Mouse (Mus musculus): ENCODE data around the gene Agpat4. TPM values are rescaled to one million over a fixed set of nuclear protein-coding genes. Genes with fewer than 3 reads are reported as not detected.

Gene Agpat4
- polyA plus RNA-seq, 1 experiment from 2014 or later: 71.2 TPM

DNA sequence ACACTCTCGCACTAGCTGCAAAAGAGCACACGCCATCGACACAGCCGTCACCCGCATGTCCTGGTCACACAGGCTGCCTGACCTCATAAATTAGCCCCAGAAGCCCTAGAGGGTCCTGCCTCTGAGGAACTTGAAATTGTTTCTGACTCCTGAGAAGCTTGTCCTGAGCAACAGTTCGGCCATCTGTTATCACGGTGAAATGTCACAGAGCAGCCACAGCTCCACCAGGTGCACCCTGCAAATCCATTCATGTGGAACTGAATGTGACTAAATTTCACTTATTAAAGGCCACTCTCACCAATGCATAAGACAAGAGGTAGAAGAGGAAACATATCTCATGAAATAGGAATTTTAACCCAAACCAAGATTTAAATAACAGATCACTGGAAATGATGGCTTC is 142.9 kb downstream of the Agpat4 start:
- ATAC-seq: no peak
- 81% methylated on average over 7 of the region's 7 CpGs for WGBS
- Histone ChIP-seq H3K4me1 (ENCODE audit: control insufficient read depth, insufficient read depth, low read depth, low read length) (peaks cover 10% of the 10 kb centered on the region), H3K27me3 (replicated peaks; ENCODE audit: control insufficient read depth, insufficient read depth, low read length) (no peaks in the 10 kb centered on the region), H3K4me3 (ENCODE audit: low read length) (no peak overlapping the region), H3K4me2 (ENCODE audit: low read length) (no peak overlapping the region), H3K27ac (ENCODE audit: low read depth, low read length) (no peak overlapping the region), H3K9ac (ENCODE audit: low read depth, low read length) (no peak overlapping the region), H3K36me3 (ENCODE audit: control insufficient read depth, insufficient read depth, low read length) (peaks cover 18% of the 10 kb centered on the region), H3K9me3 (ENCODE audit: control insufficient read depth, low read length) (no peaks in the 10 kb centered on the region)

DNA sequence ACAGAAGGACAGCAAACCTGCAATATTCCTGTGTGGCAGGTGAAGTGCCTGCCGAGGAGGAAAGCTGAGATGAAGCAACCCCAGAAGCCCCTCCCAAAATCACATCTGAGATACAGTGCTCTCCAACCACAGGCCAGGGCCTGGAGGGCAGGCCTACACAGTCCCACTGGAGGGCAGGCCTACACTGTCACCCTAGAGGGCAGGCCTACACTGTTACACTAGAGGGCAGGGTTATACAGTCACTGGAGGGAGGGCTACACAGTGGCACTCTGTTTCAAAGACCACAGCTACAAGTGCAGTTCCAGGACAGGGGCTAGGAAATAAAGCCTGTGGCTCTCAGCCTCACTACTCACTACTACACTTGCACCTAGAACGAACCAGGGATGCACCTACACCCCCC is 143.4 kb downstream of the Agpat4 start:
- ATAC-seq: 0 out of 2 replicates have a peak, but pooled peaks have one; percentile 31
- H3K36me3 ChIP-seq (ENCODE audit: control insufficient read depth, insufficient read depth, low read length): peaks cover 14% of the 10 kb centered on the region
- H3K4me3 ChIP-seq (ENCODE audit: low read length): no peak overlapping the region

DNA sequence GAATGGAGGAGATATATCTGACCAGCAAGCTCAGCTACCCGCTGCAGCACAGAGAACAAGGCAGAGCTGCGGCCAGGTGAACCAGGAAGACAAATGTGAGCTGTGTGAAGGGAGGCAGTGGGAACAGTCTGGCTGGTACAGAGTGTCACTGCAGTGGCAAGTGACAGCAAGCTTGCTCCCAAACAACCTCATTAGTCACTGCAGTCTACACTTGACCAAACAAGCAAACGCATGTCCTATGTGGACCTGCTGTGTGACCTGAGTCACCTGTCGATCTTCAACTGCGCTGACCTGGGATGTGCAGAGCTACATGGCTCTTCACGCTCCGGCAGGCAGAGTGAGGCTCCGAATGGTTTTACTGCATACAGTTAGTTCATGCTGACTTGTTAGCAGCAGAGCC is 144.3 kb downstream of the Agpat4 start:
- H3K4me3 ChIP-seq (ENCODE audit: low read length): no peak overlapping the region
- no peaks in the 10 kb centered on the region for H3K9me3 ChIP-seq (ENCODE audit: control insufficient read depth, low read length)
- no peak overlapping the region for H3K9ac ChIP-seq (ENCODE audit: low read depth, low read length)
- 90% methylated on average over 8 of the region's 8 CpGs for WGBS
- H3K27me3 ChIP-seq (replicated peaks; ENCODE audit: control insufficient read depth, insufficient read depth, low read length): no peaks in the 10 kb centered on the region
- peaks cover 5% of the 10 kb centered on the region for H3K36me3 ChIP-seq (ENCODE audit: control insufficient read depth, insufficient read depth, low read length)
- no peak overlapping the region for H3K27ac ChIP-seq (ENCODE audit: low read depth, low read length)
- no peak for ATAC-seq
- no peak overlapping the region for H3K4me2 ChIP-seq (ENCODE audit: low read length)
- H3K4me1 ChIP-seq (ENCODE audit: control insufficient read depth, insufficient read depth, low read depth, low read length): peaks cover 23% of the 10 kb centered on the region

More for the DNA sequence above, 143.4 kb downstream of the Agpat4 start:
- Histone ChIP-seq H3K4me1 (ENCODE audit: control insufficient read depth, insufficient read depth, low read depth, low read length) (peaks cover 15% of the 10 kb centered on the region), H3K27me3 (replicated peaks; ENCODE audit: control insufficient read depth, insufficient read depth, low read length) (no peaks in the 10 kb centered on the region), H3K9me3 (ENCODE audit: control insufficient read depth, low read length) (no peaks in the 10 kb centered on the region), H3K27ac (ENCODE audit: low read depth, low read length) (no peak overlapping the region), H3K4me2 (ENCODE audit: low read length) (no peak overlapping the region), H3K9ac (ENCODE audit: low read depth, low read length) (no peak overlapping the region)
- WGBS: 89% methylated on average over 2 of the region's 2 CpGs

DNA sequence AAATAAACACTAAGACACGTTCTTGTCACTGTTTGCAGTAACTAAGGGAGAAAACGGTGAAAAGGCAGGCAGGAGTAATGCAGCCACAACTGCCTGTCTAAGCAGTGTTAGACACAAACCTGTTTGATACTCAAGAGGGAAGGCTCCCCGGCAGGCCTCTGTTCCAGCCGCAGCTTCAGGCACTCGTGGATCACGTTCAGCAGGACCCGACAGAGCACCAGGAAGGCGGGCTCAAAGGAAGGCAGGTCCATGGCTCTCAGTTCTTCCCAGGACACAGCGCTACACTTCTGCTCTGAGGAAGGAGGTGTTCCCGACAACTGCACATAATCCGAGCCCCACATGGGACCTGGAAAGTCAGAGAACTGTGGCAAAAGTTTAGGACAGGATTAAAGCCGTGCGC is 145.3 kb downstream of the Agpat4 start:
- H3K4me3 ChIP-seq (ENCODE audit: low read length): no peak overlapping the region
- no peaks in the 10 kb centered on the region for H3K27me3 ChIP-seq (replicated peaks; ENCODE audit: control insufficient read depth, insufficient read depth, low read length)
- no peak for ATAC-seq
- 86% methylated on average over 13 of the region's 13 CpGs for WGBS
- H3K9ac ChIP-seq (ENCODE audit: low read depth, low read length): no peak overlapping the region
- H3K4me1 ChIP-seq (ENCODE audit: control insufficient read depth, insufficient read depth, low read depth, low read length): peaks cover 26% of the 10 kb centered on the region
- H3K9me3 ChIP-seq (ENCODE audit: control insufficient read depth, low read length): no peaks in the 10 kb centered on the region
- H3K4me2 ChIP-seq (ENCODE audit: low read length): no peak overlapping the region
- H3K27ac ChIP-seq (ENCODE audit: low read depth, low read length): no peak overlapping the region
- H3K36me3 ChIP-seq (ENCODE audit: control insufficient read depth, insufficient read depth, low read length): peaks cover 3% of the 10 kb centered on the region

DNA sequence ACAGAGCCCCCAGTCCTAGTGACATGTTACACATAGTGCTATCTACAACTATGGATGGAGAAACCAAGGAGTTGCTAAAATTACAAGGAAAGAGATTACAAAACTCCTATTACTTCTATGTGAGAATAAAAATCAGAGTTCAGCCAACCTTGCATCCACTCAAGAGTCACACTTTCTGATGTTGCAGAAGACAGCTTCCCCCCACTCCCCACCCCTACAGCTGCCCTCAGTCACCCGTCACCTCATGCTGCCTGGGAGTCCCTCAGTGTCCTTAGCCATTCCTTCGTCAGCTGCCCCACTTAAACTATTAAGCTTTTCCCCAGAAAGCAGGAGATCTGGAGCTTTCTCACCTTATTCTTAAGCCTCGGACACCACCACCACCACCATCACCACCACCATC is 145.8 kb downstream of the Agpat4 start:
- Histone ChIP-seq H3K9me3 (ENCODE audit: control insufficient read depth, low read length) (no peaks in the 10 kb centered on the region), H3K27ac (ENCODE audit: low read depth, low read length) (no peak overlapping the region), H3K4me1 (ENCODE audit: control insufficient read depth, insufficient read depth, low read depth, low read length) (peaks cover 26% of the 10 kb centered on the region), H3K4me3 (ENCODE audit: low read length) (no peak overlapping the region), H3K9ac (ENCODE audit: low read depth, low read length) (no peak overlapping the region), H3K27me3 (replicated peaks; ENCODE audit: control insufficient read depth, insufficient read depth, low read length) (no peaks in the 10 kb centered on the region), H3K36me3 (ENCODE audit: control insufficient read depth, insufficient read depth, low read length) (peaks cover 3% of the 10 kb centered on the region), H3K4me2 (ENCODE audit: low read length) (no peak overlapping the region)
- 84% methylated on average over 3 of the region's 3 CpGs for WGBS
- no peak for ATAC-seq

DNA sequence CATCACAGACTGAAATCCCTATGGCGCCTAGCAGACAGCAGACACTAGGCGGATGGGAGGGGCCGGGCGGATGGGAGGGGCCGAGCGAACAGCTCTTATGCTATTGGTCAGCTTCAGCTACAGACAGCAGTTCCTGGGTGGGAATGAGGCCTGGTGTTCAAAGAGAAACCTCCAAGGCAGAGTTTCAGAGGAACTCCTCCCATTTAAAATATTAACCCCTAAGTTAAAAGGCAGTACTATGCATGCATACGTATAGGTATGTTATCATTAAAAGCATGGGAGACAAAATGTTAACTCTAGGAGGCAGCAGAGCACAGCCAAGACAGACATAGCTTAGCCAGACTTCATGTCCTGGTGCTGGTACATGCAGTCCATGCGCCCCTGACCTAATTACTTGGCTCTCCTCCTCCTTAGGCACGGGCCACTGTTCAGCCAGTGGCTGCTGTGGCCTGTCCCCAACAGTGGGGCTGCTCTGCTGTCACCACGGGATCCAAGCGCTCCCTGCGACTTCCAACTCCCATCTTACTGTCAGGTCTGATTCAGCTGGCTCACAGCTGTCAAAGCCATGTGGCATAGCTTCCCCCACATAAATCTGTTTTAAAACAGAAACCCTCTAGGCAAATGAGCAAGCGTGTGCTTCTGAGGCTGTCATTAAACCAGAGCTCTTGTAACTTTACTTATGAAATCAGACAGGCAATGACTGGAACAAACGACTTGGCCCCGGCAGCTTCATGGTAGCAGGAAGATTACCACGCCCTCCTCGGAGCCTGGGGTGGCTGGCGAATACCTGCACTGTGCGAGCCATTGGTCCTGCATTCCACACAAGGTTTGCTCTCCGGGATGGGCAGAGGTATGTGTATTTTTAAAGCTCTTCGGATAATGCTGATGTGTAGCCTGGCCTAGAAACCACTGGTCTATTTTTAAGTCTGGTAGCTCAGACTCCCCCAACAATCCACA is 147.7 kb downstream of the Agpat4 start:
- H3K4me2 ChIP-seq (ENCODE audit: low read length): peak overlapping the region; percentile 6

DNA sequence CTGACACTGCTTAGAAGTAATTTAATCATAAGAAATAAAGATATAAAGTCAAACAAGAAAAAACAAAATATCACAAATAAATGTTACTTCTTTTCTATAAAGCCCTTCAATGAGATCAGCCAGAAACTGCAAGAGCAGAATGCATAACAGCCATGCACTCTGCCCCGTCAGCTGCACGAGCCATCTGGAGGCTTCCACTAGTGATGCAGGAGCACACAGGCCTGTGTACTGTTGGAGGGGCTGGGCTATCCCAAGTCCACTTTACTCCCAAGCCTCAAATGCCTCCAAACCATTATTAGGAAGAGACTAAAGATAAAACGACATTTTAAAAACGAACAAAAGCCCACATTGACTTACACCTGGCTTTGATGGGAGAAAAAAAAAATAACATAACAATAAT is 149.6 kb downstream of the Agpat4 start:
- H3K9ac ChIP-seq (ENCODE audit: low read depth, low read length): no peak overlapping the region; the same call in 1 of the 2 replicates
- H3K27ac ChIP-seq (ENCODE audit: low read depth, low read length): no peak overlapping the region
- no peaks in the 10 kb centered on the region for H3K27me3 ChIP-seq (replicated peaks; ENCODE audit: control insufficient read depth, insufficient read depth, low read length)
- no peak overlapping the region for H3K4me3 ChIP-seq (ENCODE audit: low read length)
- H3K4me1 ChIP-seq (ENCODE audit: control insufficient read depth, insufficient read depth, low read depth, low read length): peaks cover 26% of the 10 kb centered on the region
- peaks cover 15% of the 10 kb centered on the region for H3K36me3 ChIP-seq (ENCODE audit: control insufficient read depth, insufficient read depth, low read length)
- WGBS: 71% methylated on average over 4 of the region's 4 CpGs
- no peak for ATAC-seq
- no peak overlapping the region for H3K4me2 ChIP-seq (ENCODE audit: low read length)
- H3K9me3 ChIP-seq (ENCODE audit: control insufficient read depth, low read length): no peaks in the 10 kb centered on the region

More for the DNA sequence above, 147.7 kb downstream of the Agpat4 start:
- no peaks in the 10 kb centered on the region for H3K27me3 ChIP-seq (replicated peaks; ENCODE audit: control insufficient read depth, insufficient read depth, low read length)
- WGBS: 54% methylated on average over 21 of the region's 21 CpGs
- H3K9ac ChIP-seq (ENCODE audit: low read depth, low read length): peak overlapping the region; percentile 2; the same call in 1 of the 2 replicates
- H3K27ac ChIP-seq (ENCODE audit: low read depth, low read length): peak overlapping the region; percentile 58
- H3K4me1 ChIP-seq (ENCODE audit: control insufficient read depth, insufficient read depth, low read depth, low read length): peaks cover 26% of the 10 kb centered on the region
- peaks cover 11% of the 10 kb centered on the region for H3K36me3 ChIP-seq (ENCODE audit: control insufficient read depth, insufficient read depth, low read length)
- H3K4me3 ChIP-seq (ENCODE audit: low read length): no peak overlapping the region
- no peaks in the 10 kb centered on the region for H3K9me3 ChIP-seq (ENCODE audit: control insufficient read depth, low read length)
- peak; percentile 82 for ATAC-seq

DNA sequence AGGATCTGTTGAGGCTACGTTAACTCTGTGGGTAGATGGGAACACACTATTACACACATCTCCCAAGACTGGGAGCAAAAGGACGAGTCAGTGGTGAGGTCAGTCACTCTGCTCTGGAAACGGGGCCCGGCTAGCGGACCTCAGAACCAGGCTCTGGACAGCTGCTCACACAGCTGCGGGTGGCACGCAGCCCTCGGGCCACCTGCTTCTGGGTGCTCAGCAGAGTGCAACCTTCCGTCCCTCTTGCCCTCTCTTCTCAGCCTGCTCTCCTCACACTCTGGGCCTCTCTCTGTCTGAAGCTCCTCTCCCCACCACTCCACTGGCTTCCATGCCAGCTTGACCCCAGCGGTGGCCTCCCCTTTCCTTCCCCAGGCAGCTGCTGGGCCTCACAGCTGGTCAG is 150.0 kb downstream of the Agpat4 start:
- Histone ChIP-seq H3K4me1 (ENCODE audit: control insufficient read depth, insufficient read depth, low read depth, low read length) (peaks cover 26% of the 10 kb centered on the region), H3K9ac (ENCODE audit: low read depth, low read length) (peak overlapping the region; percentile 41; the same call in 1 of the 2 replicates), H3K4me3 (ENCODE audit: low read length) (no peak overlapping the region), H3K27me3 (replicated peaks; ENCODE audit: control insufficient read depth, insufficient read depth, low read length) (no peaks in the 10 kb centered on the region), H3K36me3 (ENCODE audit: control insufficient read depth, insufficient read depth, low read length) (peaks cover 15% of the 10 kb centered on the region), H3K4me2 (ENCODE audit: low read length) (no peak overlapping the region), H3K27ac (ENCODE audit: low read depth, low read length) (peak overlapping the region; percentile 12; the same call in 1 of the 2 replicates), H3K9me3 (ENCODE audit: control insufficient read depth, low read length) (no peaks in the 10 kb centered on the region)
- ATAC-seq: no peak
- 80% methylated on average over 10 of the region's 10 CpGs for WGBS

All from hindbrain, embryonic 16.5 days (tissue).